8 mouse cellular contexts compared by ENCODE assay signal in genomic region chr2:27496391-27497028, GRCm38 (mm10). TPM values are rescaled to one million over a fixed set of nuclear protein-coding genes. Genes with fewer than 3 reads are reported as not detected.
A peak's percentile ranks its signal among the peaks of the same experiment; 100 is the strongest.
DNase-seq lines count a peak whose midpoint lies in the region; ATAC-seq and TF ChIP-seq lines count a peak whose summit lies in the region.

No protein-coding gene starts in this region.

- H3K4me1 ChIP-seq in cerebellum, adult 2 months (ENCODE audit: control insufficient read depth, insufficient read depth, low read length), result no peaks in the 10 kb centered on the region
- H3K4me1 ChIP-seq in hindbrain, embryonic 13.5 days (replicated peaks), result peaks cover 7% of the 10 kb centered on the region
- peaks cover 12% of the 10 kb centered on the region; the same call in 1 of the 2 replicates for H3K4me1 ChIP-seq in midbrain, embryonic 12.5 days

- H3K9me3 ChIP-seq in hindbrain, embryonic 13.5 days, result no peaks in the 10 kb centered on the region
- no peaks in the 10 kb centered on the region for H3K9me3 ChIP-seq in midbrain, embryonic 12.5 days

- 11% methylated on average over 23 of the region's 23 CpGs for WGBS in cerebellum, adult 2 months
- WGBS in hindbrain, embryonic 13.5 days, result 20% methylated on average over 23 of the region's 23 CpGs
- WGBS in midbrain, embryonic 12.5 days, result 28% methylated on average over 23 of the region's 23 CpGs

- DNase-seq in cerebellum, adult 2 months, result no peak
- DNase-seq in cerebellum, postnatal 25 days, result no peak
- peak; percentile 69 for DNase-seq in brain, adult 2 months (ENCODE audit: low read depth, low spot score)
- no peak for DNase-seq in natural killer cell, adult 2 months (ENCODE audit: low spot score in 2 of 2)
- no peak for DNase-seq in left cerebral cortex, postnatal 36 days (ENCODE audit: low spot score in 2 of 2)
- no peak for DNase-seq in urinary bladder, adult 18-20 months (ENCODE audit: low spot score in 2 of 2)

- no peak for TF ChIP-seq CTCF in cerebellum, adult 2 months (IDR thresholded peaks at IDR 0.05; ENCODE audit: borderline replicate concordance, insufficient read depth, low read depth, low read length)

- no peak for TF ChIP-seq POLR2A in cerebellum, adult 2 months (IDR thresholded peaks at IDR 0.05; ENCODE audit: borderline replicate concordance, insufficient read depth, low read length)

- peak overlapping the region; percentile 74 for H3K4me3 ChIP-seq in cerebellum, adult 2 months (replicated peaks; ENCODE audit: insufficient read depth, low read depth, low read length)
- H3K4me3 ChIP-seq in hindbrain, embryonic 13.5 days, result peak overlapping the region; percentile 31
- H3K4me3 ChIP-seq in midbrain, embryonic 12.5 days, result peak overlapping the region; percentile 39

- peak overlapping the region; percentile 56 for H3K4me2 ChIP-seq in hindbrain, embryonic 13.5 days
- H3K4me2 ChIP-seq in midbrain, embryonic 12.5 days (replicated peaks), result peak overlapping the region; percentile 57

- intact Hi-C loops in left cerebral cortex, postnatal 36 days (cut with DNase I), result no loop called here

- H3K27ac ChIP-seq in cerebellum, adult 2 months (ENCODE audit: insufficient read depth, low read length), result no peak overlapping the region
- H3K27ac ChIP-seq in hindbrain, embryonic 13.5 days, result no peak overlapping the region
- no peak overlapping the region for H3K27ac ChIP-seq in midbrain, embryonic 12.5 days (replicated peaks)

- no peaks in the 10 kb centered on the region for H3K36me3 ChIP-seq in hindbrain, embryonic 13.5 days
- H3K36me3 ChIP-seq in midbrain, embryonic 12.5 days, result no peaks in the 10 kb centered on the region

- no peaks in the 10 kb centered on the region for H3K27me3 ChIP-seq in cerebellum, adult 2 months (ENCODE audit: control insufficient read depth, insufficient read depth, low read length)
- H3K27me3 ChIP-seq in hindbrain, embryonic 13.5 days, result no peaks in the 10 kb centered on the region
- no peaks in the 10 kb centered on the region for H3K27me3 ChIP-seq in midbrain, embryonic 12.5 days

- H3K9ac ChIP-seq in hindbrain, embryonic 13.5 days, result peak overlapping the region; percentile 60
- H3K9ac ChIP-seq in midbrain, embryonic 12.5 days (replicated peaks), result peak overlapping the region; percentile 39

- no peak for ATAC-seq in hindbrain, embryonic 13.5 days (ENCODE audit: low FRiP score)
- no peak for ATAC-seq in midbrain, embryonic 12.5 days (ENCODE audit: low FRiP score, low read depth)

RNA-seq across cellular contexts. Expression of gene Brd3, which starts 11.0 kb away (rescaled TPM):
- polyA plus RNA-seq in cerebellum, adult 2 months (2012; rRNA removed), result 28.6 TPM in 2 replicates
- 130 and 133 TPM in 2 replicates for polyA plus RNA-seq in hindbrain, embryonic 13.5 days (2015; fragmentation: Nextera tagmentation; extraction: Ambion mirVana)
- polyA plus RNA-seq in midbrain, embryonic 12.5 days (2016; fragmentation: Nextera tagmentation; extraction: Ambion mirVana), result 127 and 145 TPM in 2 replicates
- total RNA-seq in left cerebral cortex, postnatal 36 days (2021), result 10 to 100 TPM; 43.0 to 56.9 TPM

RNA-seq across cellular contexts. Expression of gene Wdr5, which starts 18.4 kb away (rescaled TPM):
- polyA plus RNA-seq in cerebellum, adult 2 months (2012; rRNA removed), result 30.6 and 32.7 TPM in 2 replicates
- 40.7 and 42.3 TPM in 2 replicates for polyA plus RNA-seq in hindbrain, embryonic 13.5 days (2015; fragmentation: Nextera tagmentation; extraction: Ambion mirVana)
- polyA plus RNA-seq in midbrain, embryonic 12.5 days (2016; fragmentation: Nextera tagmentation; extraction: Ambion mirVana), result 61.5 and 62.3 TPM in 2 replicates
- 10 to 100 TPM; 24.2 to 28.5 TPM for total RNA-seq in left cerebral cortex, postnatal 36 days (2021)

RNA-seq across cellular contexts. Expression of gene Brd3os, which starts 54.4 kb away (rescaled TPM):
- 36.0 and 38.0 TPM in 2 replicates for polyA plus RNA-seq in cerebellum, adult 2 months (2012; rRNA removed)
- 35.5 and 35.8 TPM in 2 replicates for polyA plus RNA-seq in hindbrain, embryonic 13.5 days (2015; fragmentation: Nextera tagmentation; extraction: Ambion mirVana)
- polyA plus RNA-seq in midbrain, embryonic 12.5 days (2016; fragmentation: Nextera tagmentation; extraction: Ambion mirVana), result 16.7 and 17.3 TPM in 2 replicates
- total RNA-seq in left cerebral cortex, postnatal 36 days (2021), result 10 to 100 TPM; 26.2 to 30.0 TPM
